Mouse (Mus musculus) lung, embryonic 15.5 days (tissue): ENCODE measurements around the gene Ints3. TPM values are rescaled to one million over a fixed set of nuclear protein-coding genes. Genes with fewer than 3 reads are reported as not detected.
"Not testable (repeated sequence)": the region's sequence is repeated elsewhere in the genome, so short reads cannot be mapped to it uniquely, and the experiment has no call there.

Experiments
- ATAC-seq: fragments of 200-750 bp; cut with Nextera tagmentation; 2 replicates; pipeline ENCODE4 v1.8.0; 2017; ENCODE audit warnings: moderate number of reproducible peaks, borderline replicate concordance; ENCODE audit not compliant: low FRiP score, low TSS enrichment; ENCODE audit errors: extremely low read depth
- H3K27ac ChIP-seq: fragments of 300-500 bp; sonication (generic); 2 replicates; pipeline ENCODE4 v1.5.1; 2015; ENCODE audit warnings: moderate library complexity, mild to moderate bottlenecking, inconsistent platforms
- H3K27me3 ChIP-seq: fragments of 300-500 bp; sonication (generic); 2 replicates; pipeline ENCODE4 v1.6.1; 2015; ENCODE audit warnings: inconsistent platforms
- H3K36me3 ChIP-seq: fragments of 300-500 bp; sonication (generic); 2 replicates; pipeline ENCODE4 v1.6.1; 2015; ENCODE audit warnings: inconsistent platforms
- H3K4me1 ChIP-seq: fragments of 300-500 bp; sonication (generic); 2 replicates; pipeline ENCODE4 v1.6.1; 2015; ENCODE audit warnings: inconsistent platforms
- H3K4me2 ChIP-seq: fragments of 300-500 bp; sonication (generic); 2 replicates; pipeline ENCODE4 v1.6.1; 2015; ENCODE audit warnings: inconsistent platforms, mild to moderate bottlenecking, moderate library complexity
- H3K4me3 ChIP-seq: fragments of 300-500 bp; sonication (generic); 2 replicates; pipeline ENCODE4 v1.5.1; 2015; ENCODE audit warnings: mild to moderate bottlenecking, inconsistent platforms
- H3K9ac ChIP-seq: fragments of 300-500 bp; sonication (generic); 2 replicates; pipeline ENCODE4 v1.6.1; 2015; ENCODE audit warnings: inconsistent platforms
- H3K9me3 ChIP-seq: fragments of 300-500 bp; sonication (generic); 2 replicates; pipeline ENCODE4 v1.6.1; 2016; ENCODE audit warnings: inconsistent platforms
- WGBS: fragments of 180-500 bp; shearing (Covaris S2); methylation state at CpG from one replicate; pipeline ENCODE4 v1.1.7; 2015; 5-methylcytosine and 5-hydroxymethylcytosine counted together
- polyA plus RNA-seq: library from polyadenylated mRNA; unstranded; fragments of >200 nt; fragmentation: Nextera tagmentation; extraction: Ambion mirVana; gene quantifications from 2 replicates; pipeline ENCODE4 v1.2.1, GENCODE M21; 2015

The Ints3 gene
- polyA plus RNA-seq, 1 experiment from 2014 or later = 33.3 TPM

DNA sequence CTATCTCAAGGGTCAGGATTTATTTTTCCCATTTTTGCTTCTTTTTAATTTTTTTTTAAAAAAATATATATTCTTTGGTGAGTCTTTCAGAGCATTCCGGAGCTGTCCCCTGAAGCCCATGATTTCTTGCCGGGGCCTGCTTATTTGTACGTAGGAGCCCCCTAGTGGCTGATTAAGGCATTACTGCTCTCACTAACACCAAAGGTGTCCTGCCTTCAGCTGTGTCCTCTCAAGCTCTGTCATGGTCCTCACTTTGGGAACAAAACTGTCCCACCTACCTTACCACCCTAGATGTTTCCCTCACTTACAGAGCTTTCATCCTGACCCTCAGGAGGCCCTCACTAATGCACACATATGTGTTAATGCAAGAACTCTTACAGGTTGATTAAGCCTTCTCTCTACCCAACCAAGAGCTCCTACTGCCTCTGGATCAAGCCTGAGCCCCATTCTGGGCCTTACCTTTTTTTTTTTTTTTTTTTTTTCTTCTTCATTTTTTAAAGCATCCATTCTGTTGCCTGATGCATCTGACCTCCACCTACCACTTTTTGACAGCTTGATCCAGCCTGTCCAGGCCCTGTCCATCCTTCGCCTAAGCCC is 59.9 kb downstream of the Ints3 start:
- 25% methylated on average over 4 of the region's 4 CpGs for WGBS
- no peaks in the 10 kb centered on the region for H3K9me3 ChIP-seq

DNA sequence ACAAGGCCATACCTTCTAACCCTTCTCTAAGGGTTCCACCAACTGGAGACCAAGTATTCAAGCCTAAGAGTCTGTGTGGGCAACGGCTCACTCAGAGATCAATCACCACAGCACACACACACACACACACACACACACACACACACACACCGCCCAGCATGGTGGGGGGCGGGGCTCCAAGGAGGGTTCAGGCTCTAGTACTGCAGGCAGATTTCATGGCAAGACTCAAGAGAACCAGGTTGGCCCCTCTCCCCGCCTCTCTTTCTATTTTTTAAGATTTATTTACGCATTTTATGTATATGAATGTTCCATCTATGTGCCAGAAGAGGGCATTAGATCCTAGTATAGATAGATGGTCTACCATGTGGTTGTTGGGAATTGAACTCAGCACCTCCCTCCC is 60.6 kb downstream of the Ints3 start:
- ATAC-seq = no peak
- Histone ChIP-seq H3K4me3 (no peak overlapping the region), H3K36me3 (no peaks in the 10 kb centered on the region), H3K9ac (no peak overlapping the region), H3K9me3 (no peaks in the 10 kb centered on the region), H3K27ac (no peak overlapping the region), H3K4me1 (peaks cover 4% of the 10 kb centered on the region; the same call in 1 of the 2 replicates), H3K27me3 (no peaks in the 10 kb centered on the region), H3K4me2 (no peak overlapping the region)
- 55% methylated on average over 5 of the region's 5 CpGs for WGBS

More for the DNA sequence above, 59.9 kb downstream of the Ints3 start:
- H3K27ac ChIP-seq = no peak overlapping the region
- peaks cover 4% of the 10 kb centered on the region; the same call in 1 of the 2 replicates for H3K4me1 ChIP-seq
- H3K4me3 ChIP-seq = no peak overlapping the region
- ATAC-seq = peak; percentile 67; the same call in 1 of the 2 replicates
- H3K4me2 ChIP-seq = no peak overlapping the region
- H3K27me3 ChIP-seq = no peaks in the 10 kb centered on the region
- H3K36me3 ChIP-seq = no peaks in the 10 kb centered on the region
- H3K9ac ChIP-seq = no peak overlapping the region

DNA sequence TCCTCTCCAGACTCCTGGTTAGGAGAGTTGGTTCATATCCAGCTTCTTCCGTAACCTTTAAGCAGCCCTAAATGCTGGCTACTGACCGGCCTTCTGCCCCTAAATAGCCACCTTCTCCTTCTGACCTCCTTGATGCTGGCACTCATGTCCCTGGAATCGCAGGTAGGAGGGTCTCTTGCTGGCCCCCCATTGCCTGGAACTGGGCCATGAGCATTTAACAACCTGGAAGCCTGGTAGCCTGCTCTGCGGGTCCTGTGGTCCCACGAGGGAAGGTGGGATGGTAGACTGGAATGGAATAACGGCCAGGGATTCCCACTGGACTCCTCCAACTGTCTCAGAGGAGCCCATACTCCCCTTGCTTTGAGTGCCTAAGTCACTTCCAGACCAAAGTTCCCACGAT is 61.6 kb downstream of the Ints3 start:
- no peak overlapping the region for H3K9ac ChIP-seq
- H3K27me3 ChIP-seq = no peaks in the 10 kb centered on the region
- H3K9me3 ChIP-seq = no peaks in the 10 kb centered on the region
- H3K27ac ChIP-seq = no peak overlapping the region
- H3K36me3 ChIP-seq = no peaks in the 10 kb centered on the region
- no peak for ATAC-seq
- WGBS = 76% methylated on average over 7 of the region's 7 CpGs
- H3K4me2 ChIP-seq = no peak overlapping the region
- no peak overlapping the region for H3K4me3 ChIP-seq
- H3K4me1 ChIP-seq = peaks cover 4% of the 10 kb centered on the region; the same call in 1 of the 2 replicates

DNA sequence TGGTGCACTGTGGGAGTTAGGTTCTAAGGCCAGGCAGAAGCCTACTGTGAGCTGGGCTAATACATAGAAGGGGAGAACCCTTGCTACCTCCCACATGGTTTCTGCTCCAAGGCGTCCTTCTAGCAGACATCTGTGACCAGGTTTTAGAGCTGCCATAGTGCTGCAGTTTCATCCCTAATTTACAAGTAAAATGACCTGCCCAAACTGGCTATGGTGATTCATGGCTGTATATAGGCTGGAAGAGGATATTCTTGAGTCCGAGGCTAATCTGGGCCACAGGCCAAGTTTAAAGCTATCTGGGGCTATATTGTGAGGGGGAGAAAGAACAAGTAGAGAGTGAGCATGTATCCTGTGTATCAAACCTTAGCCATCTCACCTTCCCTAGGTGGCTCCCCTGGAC is 64.4 kb downstream of the Ints3 start:
- no peak for ATAC-seq
- H3K4me3 ChIP-seq = no peak overlapping the region

DNA sequence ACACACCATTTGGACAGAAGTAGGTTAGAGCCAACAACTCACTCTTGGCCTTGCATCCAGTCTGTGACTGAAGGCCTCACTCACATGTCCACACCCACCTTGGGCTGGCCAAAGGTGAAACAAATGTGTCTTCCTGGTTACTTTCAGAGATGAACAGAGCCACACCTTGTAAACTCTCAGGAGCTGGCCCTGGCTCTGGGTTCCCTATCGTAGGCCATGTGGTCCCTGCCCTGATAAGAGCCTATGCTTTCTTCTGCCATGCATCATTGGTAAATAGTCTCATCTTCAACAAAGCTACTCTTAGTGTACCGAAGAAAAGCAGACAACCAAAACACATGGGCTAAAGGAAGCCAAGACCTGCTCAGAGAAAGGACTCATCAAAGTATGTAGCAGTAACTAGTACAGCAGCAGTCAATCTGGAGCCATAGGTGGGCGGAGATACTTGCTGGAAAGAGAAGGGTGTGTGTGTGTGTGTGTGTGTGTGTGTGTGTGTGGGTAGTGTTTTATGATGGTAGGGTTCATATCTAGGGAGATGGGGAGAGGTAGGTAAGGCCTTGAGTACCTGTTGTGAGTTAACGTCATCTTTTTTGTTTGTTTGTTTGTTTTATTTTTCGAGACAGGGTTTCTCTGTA is 66.3 kb downstream of the Ints3 start:
- ATAC-seq = no peak
- Histone ChIP-seq H3K27ac (no peak overlapping the region), H3K4me2 (no peak overlapping the region), H3K27me3 (no peaks in the 10 kb centered on the region), H3K4me1 (no peaks in the 10 kb centered on the region), H3K4me3 (no peak overlapping the region), H3K9me3 (no peaks in the 10 kb centered on the region), H3K9ac (no peak overlapping the region), H3K36me3 (peaks cover 6% of the 10 kb centered on the region)
- WGBS = 81% methylated on average over 5 of the region's 5 CpGs

More for the DNA sequence above, 64.4 kb downstream of the Ints3 start:
- 28% methylated on average over 2 of the region's 2 CpGs for WGBS
- no peak overlapping the region for H3K27ac ChIP-seq
- no peaks in the 10 kb centered on the region for H3K4me1 ChIP-seq
- H3K9ac ChIP-seq = no peak overlapping the region
- H3K36me3 ChIP-seq = no peaks in the 10 kb centered on the region
- H3K27me3 ChIP-seq = no peaks in the 10 kb centered on the region
- H3K9me3 ChIP-seq = no peaks in the 10 kb centered on the region
- H3K4me2 ChIP-seq = no peak overlapping the region

DNA sequence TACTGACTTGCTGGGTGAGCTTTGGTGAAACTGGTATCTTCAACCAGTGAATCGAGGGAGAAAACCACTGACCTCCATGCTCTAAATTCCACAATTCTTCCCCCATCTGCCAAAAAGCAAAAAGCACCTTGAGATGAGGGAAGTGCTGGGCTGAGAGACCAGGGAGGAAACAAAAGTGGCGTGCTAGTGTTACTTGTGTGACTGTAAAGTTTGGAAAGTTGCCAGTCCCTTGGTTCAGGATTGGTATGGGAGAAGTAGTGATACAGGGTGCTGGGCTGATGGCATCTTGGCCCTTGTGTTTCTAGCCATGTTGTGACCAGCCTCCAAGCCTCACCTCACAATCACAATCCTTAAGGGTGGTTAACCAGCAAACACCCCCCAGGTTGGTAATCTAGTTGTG is 71.1 kb downstream of the Ints3 start:
- Histone ChIP-seq H3K9me3 (no peaks in the 10 kb centered on the region), H3K27me3 (no peaks in the 10 kb centered on the region), H3K36me3 (peaks cover 25% of the 10 kb centered on the region), H3K4me3 (no peak overlapping the region), H3K4me1 (no peaks in the 10 kb centered on the region), H3K27ac (no peak overlapping the region), H3K9ac (no peak overlapping the region), H3K4me2 (no peak overlapping the region)
- ATAC-seq = no peak
- WGBS = 66% methylated on average over 2 of the region's 2 CpGs

DNA sequence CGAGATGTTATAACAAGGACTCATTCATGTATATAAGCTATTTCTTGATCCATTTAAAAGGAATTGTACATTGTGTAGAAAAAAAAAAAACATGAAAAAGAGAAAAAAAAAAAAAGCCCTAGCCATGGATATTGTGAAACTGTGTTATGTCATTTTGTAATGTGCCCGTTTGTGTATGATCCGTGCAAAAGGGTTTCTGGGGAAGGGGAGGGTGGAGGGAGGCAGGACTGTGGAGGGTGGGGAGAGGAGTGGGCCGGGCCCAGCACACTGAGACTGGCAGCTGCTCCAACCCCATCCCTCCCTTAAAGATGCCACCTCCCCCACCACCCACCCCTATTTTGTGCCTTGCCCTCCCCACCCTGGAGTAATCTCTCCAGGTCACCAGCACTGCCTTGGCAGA is 71.9 kb downstream of the Ints3 start:
- peaks cover 30% of the 10 kb centered on the region for H3K36me3 ChIP-seq
- H3K4me2 ChIP-seq = no peak overlapping the region

DNA sequence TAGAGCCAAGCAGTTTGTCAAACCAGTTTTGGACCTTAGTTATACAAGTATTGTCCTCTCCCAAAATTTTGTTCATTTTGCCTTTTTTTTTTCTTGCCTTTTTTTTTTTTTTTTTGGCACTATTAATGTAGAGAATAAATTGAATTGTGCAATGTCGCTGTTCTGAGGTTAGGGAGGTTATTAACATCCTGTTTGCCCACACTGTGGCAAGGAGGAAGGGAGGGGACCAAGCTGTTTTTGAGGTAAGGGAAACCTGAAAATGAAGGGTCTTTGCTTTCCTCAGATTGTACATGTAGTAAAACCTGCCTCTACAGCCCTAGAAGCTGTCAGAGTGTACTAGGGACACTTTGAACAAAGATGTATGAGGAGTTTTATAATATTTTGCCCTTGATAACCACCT is 74.2 kb downstream of the Ints3 start:
- Histone ChIP-seq H3K27me3 (no peaks in the 10 kb centered on the region), H3K27ac (no peak overlapping the region), H3K4me1 (no peaks in the 10 kb centered on the region), H3K9ac (no peak overlapping the region), H3K9me3 (no peaks in the 10 kb centered on the region), H3K36me3 (peaks cover 53% of the 10 kb centered on the region), H3K4me2 (no peak overlapping the region), H3K4me3 (no peak overlapping the region)
- no peak for ATAC-seq
- 84% methylated on average over 1 of the region's 1 CpGs for WGBS

More for the DNA sequence above, 71.9 kb downstream of the Ints3 start:
- H3K27ac ChIP-seq = no peak overlapping the region
- H3K27me3 ChIP-seq = no peaks in the 10 kb centered on the region
- H3K4me1 ChIP-seq = no peaks in the 10 kb centered on the region
- H3K4me3 ChIP-seq = no peak overlapping the region
- WGBS = 77% methylated on average over 4 of the region's 4 CpGs
- H3K9ac ChIP-seq = no peak overlapping the region
- ATAC-seq = no peak
- no peaks in the 10 kb centered on the region for H3K9me3 ChIP-seq

DNA sequence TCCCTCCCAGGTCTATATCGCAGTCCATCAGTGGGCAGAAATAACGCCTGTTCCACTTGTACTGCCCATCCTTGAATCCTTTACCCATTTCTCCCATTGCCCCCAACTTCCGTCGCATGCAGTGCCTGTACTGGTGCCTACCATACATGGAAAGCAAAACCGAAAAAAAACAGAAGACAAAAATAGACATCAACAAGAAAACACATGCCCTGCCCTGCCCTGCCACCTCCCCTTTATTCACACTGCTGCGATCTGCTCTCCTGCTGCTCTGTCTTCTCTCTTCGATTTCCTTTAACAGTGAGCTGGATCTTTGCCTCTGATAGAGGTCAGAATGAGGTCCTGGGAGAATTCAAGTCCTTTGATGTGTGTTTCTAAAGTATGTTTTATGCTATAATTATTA is 75.5 kb downstream of the Ints3 start:
- Histone ChIP-seq H3K4me2 (no peak overlapping the region), H3K9ac (no peak overlapping the region), H3K9me3 (no peaks in the 10 kb centered on the region), H3K4me1 (no peaks in the 10 kb centered on the region), H3K27me3 (no peaks in the 10 kb centered on the region), H3K4me3 (no peak overlapping the region), H3K27ac (no peak overlapping the region), H3K36me3 (peaks cover 63% of the 10 kb centered on the region)
- no peak for ATAC-seq
- 90% methylated on average over 7 of the region's 7 CpGs for WGBS

DNA sequence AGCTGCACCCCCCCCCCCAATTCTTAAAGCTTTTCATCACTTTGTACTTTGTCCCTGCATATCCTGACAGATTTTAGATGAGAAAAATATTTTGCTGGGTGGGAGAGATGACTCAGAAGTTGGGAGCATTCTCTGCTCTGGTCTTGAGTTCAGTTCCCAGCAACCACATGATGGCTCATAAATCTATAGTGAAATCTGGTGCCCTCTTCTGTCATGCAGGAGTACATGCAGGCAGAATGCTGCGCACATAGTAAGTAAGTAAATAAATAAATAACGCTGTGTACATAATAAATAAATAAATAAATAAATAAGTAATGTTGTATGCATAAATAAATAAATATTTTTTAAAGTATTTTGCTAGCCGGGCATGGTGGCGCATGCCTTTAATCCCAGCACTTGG is 85.6 kb downstream of the Ints3 start:
- no peak for ATAC-seq
- Histone ChIP-seq H3K27me3 (no peaks in the 10 kb centered on the region), H3K4me2 (no peak overlapping the region), H3K9me3 (no peaks in the 10 kb centered on the region), H3K27ac (no peak overlapping the region), H3K4me1 (no peaks in the 10 kb centered on the region), H3K36me3 (peaks cover 54% of the 10 kb centered on the region), H3K9ac (no peak overlapping the region), H3K4me3 (no peak overlapping the region)
- WGBS = 97% methylated on average over 4 of the region's 4 CpGs

DNA sequence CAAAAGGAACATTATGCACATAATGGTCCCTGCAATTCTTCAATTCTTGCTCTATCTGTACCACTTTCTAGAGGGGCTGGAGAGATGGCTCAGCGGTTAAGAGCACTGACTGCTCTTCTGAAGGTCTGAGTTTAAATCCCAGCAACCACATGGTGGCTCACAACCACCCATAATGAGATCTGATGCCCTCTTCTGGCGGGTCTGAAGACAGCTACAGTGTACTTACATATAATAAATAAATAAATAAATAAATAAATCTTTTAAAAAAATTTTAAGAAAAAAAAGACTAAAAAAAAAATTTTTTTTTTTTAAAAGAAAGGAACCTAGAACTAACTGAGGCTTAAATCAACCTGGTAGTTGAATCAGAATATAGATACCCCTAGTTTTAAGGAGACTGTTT is 90.6 kb downstream of the Ints3 start:
- H3K9me3 ChIP-seq, H3K4me1 ChIP-seq, H3K4me2 ChIP-seq, H3K27me3 ChIP-seq, H3K4me3 ChIP-seq, H3K27ac ChIP-seq, ATAC-seq, H3K9ac ChIP-seq: not testable (repeated sequence)
- peaks cover 32% of the 10 kb centered on the region for H3K36me3 ChIP-seq
- WGBS = 64% methylated on average over 2 of the region's 2 CpGs
